Mouse (Mus musculus) megakaryocyte, embryonic 14.5 days (primary cell): ENCODE data around the gene Themis2.

Experiments
- FLI1 ChIP-seq: IDR thresholded peaks from 2 replicates; pipeline ENCODE4 v1.6.1; 2012; ENCODE audit warnings: low read length, inconsistent platforms, mixed read lengths
- GATA1 ChIP-seq: IDR thresholded peaks from 3 replicates; pipeline ENCODE4 v1.6.1; 2012; ENCODE audit warnings: mixed read lengths, low read length, inconsistent platforms, borderline replicate concordance

DNA sequence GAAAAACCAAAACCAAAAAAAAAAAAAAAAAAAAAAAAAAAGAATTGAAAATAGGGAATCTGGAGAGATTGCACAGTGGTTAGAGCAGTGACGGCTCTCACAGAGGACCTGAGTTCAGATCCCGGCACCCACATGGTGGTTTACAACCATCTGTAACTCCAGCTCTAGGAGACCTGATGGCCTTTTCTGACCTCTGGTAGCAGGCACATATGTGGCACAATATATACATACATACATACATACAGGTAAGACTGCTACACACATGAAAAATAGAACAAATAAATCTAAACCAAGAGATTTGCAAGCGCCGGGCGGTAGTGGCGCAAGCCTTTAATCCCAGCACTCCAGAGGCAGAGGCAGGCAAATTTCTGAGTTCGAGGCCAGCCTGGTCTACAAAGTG is 7.7 kb upstream of the Themis2 start:
- TF ChIP-seq GATA1 (no peak), FLI1 (no peak)
